Mouse (Mus musculus) embryo, embryonic 11 days (tissue): ENCODE data around the gene a.

Source experiments
- DNase-seq: peaks from one replicate; pipeline ENCODE4 v3.0.0-alpha.2; 2015

The a gene

GRCm38 (mm10) chr2:155071027-155071426, 279.8 kb downstream of the a start:
- no peak for DNase-seq

GRCm38 (mm10) chr2:155072353-155073145, 281.3 kb downstream of the a start:
- DNase-seq = no peak

- DNase-seq = no peak
Measured at GRCm38 (mm10) chr2:155073347-155073746, 282.1 kb downstream of the a start.

- DNase-seq = peak; percentile 97
Measured at GRCm38 (mm10) chr2:155073978-155074765, 283.0 kb downstream of the a start, which contains the start of gene Ahcy. Ahcy (minus strand) TSS chr2:155074497.

GRCm38 (mm10) chr2:155074766-155075330, 283.6 kb downstream of the a start:
- no peak for DNase-seq

- DNase-seq = no peak
Measured at GRCm38 (mm10) chr2:155075649-155076048, 284.4 kb downstream of the a start.

GRCm38 (mm10) chr2:155079500-155080178, 288.4 kb downstream of the a start:
- DNase-seq = no peak

- no peak for DNase-seq
Measured at GRCm38 (mm10) chr2:155080179-155080530, 289.0 kb downstream of the a start.

GRCm38 (mm10) chr2:155081056-155081455, 289.9 kb downstream of the a start:
- DNase-seq = no peak

- peak; percentile 71 for DNase-seq
Measured at GRCm38 (mm10) chr2:155082121-155082803, 291.1 kb downstream of the a start.

GRCm38 (mm10) chr2:155084546-155084945, 293.3 kb downstream of the a start:
- no peak for DNase-seq

GRCm38 (mm10) chr2:155086328-155086727, 295.1 kb downstream of the a start:
- no peak for DNase-seq

- DNase-seq = no peak
Measured at GRCm38 (mm10) chr2:155088264-155088663, 297.1 kb downstream of the a start.

- no peak for DNase-seq
Measured at GRCm38 (mm10) chr2:155090909-155091742, 299.9 kb downstream of the a start.

- no peak for DNase-seq
Measured at GRCm38 (mm10) chr2:155091743-155092075, 300.5 kb downstream of the a start.

- no peak for DNase-seq
Measured at GRCm38 (mm10) chr2:155093418-155093817, 302.2 kb downstream of the a start.

GRCm38 (mm10) chr2:155098720-155099380, 307.6 kb downstream of the a start:
- peak; percentile 27 for DNase-seq

- no peak for DNase-seq
Measured at GRCm38 (mm10) chr2:155099421-155099820, 308.2 kb downstream of the a start.

GRCm38 (mm10) chr2:155099994-155100795, 309.0 kb downstream of the a start:
- DNase-seq = no peak
